Mouse (Mus musculus): Measurements from ENCODE around the gene Areg. TPM values are rescaled to one million over a fixed set of nuclear protein-coding genes. Genes with fewer than 3 reads are reported as not detected.

Gene Areg
- polyA plus RNA-seq, 1 experiment, result 21.9 TPM

DNA sequence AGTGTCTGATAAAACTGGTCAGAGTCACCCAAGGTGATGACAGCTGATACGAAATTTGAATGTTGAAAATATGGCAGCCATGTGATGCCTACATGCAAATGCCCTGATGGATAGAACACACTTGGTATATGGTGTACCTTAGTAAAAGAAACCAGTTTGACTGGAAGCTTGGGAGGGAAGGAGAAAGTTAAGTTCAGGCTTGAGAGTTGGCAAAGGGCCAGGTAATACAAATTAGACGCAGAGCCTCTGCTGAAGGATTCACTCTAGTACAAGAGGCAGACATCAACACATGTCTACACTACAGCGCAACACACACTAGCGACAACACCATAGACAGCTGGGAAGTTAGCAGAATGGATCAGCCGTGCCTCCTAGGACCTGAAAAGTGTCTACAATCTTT is 27.2 kb downstream of the Areg start:
- TF ChIP-seq REST (IDR thresholded peaks at IDR 0.05; ENCODE audit: insufficient read depth, insufficient read length), result no peak
- TF ChIP-seq TCF3 (IDR thresholded peaks at IDR 0.05; ENCODE audit: insufficient read length, low read depth), result no peak
- no peak for TF ChIP-seq MYOG (IDR thresholded peaks at IDR 0.05; ENCODE audit: control insufficient read depth in 1 of 3, insufficient read depth in 1 of 3, insufficient read length in 2 of 3, low read depth in 2 of 3)
- no peak for TF ChIP-seq POLR2AphosphoS2 (IDR thresholded peaks at IDR 0.05; ENCODE audit: insufficient read length, low read depth)
- TF ChIP-seq MYOD1 (IDR thresholded peaks at IDR 0.05; ENCODE audit: control insufficient read depth in 1 of 3, insufficient read length in 2 of 3, low read depth in 2 of 3), result no peak
- no peak for TF ChIP-seq TCF12 (IDR thresholded peaks at IDR 0.05; ENCODE audit: insufficient read depth, poor library complexity, severe bottlenecking)
- TF ChIP-seq E2F4 (IDR thresholded peaks at IDR 0.05; ENCODE audit: insufficient read depth), result no peak
- TF ChIP-seq SRF (IDR thresholded peaks at IDR 0.05; ENCODE audit: control insufficient read depth, insufficient read length, low read depth), result no peak
- TF ChIP-seq USF1 (IDR thresholded peaks at IDR 0.05; ENCODE audit: low read depth), result no peak
- TF ChIP-seq MAX (IDR thresholded peaks at IDR 0.05; ENCODE audit: low read depth), result no peak
- no peak for TF ChIP-seq CEBPB (IDR thresholded peaks at IDR 0.05; ENCODE audit: insufficient read depth, poor library complexity, severe bottlenecking)
- no peak for TF ChIP-seq POLR2A (IDR thresholded peaks at IDR 0.05; ENCODE audit: insufficient read length, low read depth)

DNA sequence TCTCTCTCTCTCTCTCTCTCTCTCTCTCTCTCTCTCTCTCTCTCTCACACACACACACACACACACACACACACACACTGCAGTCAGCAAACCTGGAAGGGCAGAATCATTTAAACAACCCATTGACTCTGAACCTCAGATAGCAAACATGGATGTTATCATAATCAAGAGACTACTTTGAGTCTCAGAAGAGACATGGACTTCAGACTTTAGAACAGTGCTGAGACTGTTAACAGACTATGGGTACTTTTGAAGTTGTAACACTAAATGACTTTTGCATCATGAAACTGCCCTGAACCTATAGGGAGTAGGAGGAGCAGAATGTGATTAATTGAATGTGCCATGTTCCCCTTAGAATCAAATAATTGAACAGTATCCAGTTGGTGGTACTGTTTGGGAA is 37.0 kb downstream of the Areg start:
- H3ac ChIP-seq (ENCODE audit: control insufficient read depth, insufficient read length), result no peak overlapping the region
- TF ChIP-seq MAX (IDR thresholded peaks at IDR 0.05; ENCODE audit: low read depth) (no peak), POLR2A (IDR thresholded peaks at IDR 0.05; ENCODE audit: insufficient read length, low read depth) (no peak), MYOG (IDR thresholded peaks at IDR 0.05; ENCODE audit: control insufficient read depth in 1 of 3, insufficient read depth in 1 of 3, insufficient read length in 2 of 3, low read depth in 2 of 3) (no peak), TCF12 (IDR thresholded peaks at IDR 0.05; ENCODE audit: insufficient read depth, poor library complexity, severe bottlenecking) (no peak), REST (IDR thresholded peaks at IDR 0.05; ENCODE audit: insufficient read depth, insufficient read length) (no peak), MYOD1 (IDR thresholded peaks at IDR 0.05; ENCODE audit: control insufficient read depth in 1 of 3, insufficient read length in 2 of 3, low read depth in 2 of 3) (no peak), POLR2AphosphoS2 (IDR thresholded peaks at IDR 0.05; ENCODE audit: insufficient read length, low read depth) (no peak), E2F4 (IDR thresholded peaks at IDR 0.05; ENCODE audit: insufficient read depth) (no peak), TCF3 (IDR thresholded peaks at IDR 0.05; ENCODE audit: insufficient read length, low read depth) (no peak), USF1 (IDR thresholded peaks at IDR 0.05; ENCODE audit: low read depth) (no peak), CEBPB (IDR thresholded peaks at IDR 0.05; ENCODE audit: insufficient read depth, poor library complexity, severe bottlenecking) (no peak), SRF (IDR thresholded peaks at IDR 0.05; ENCODE audit: control insufficient read depth, insufficient read length, low read depth) (no peak)
- H3K79me2 ChIP-seq (ENCODE audit: control insufficient read depth, insufficient read depth), result no peaks in the 10 kb centered on the region
- H3K27me3 ChIP-seq (ENCODE audit: control insufficient read depth, insufficient read depth, insufficient read length), result no peaks in the 10 kb centered on the region
- H3K4me3 ChIP-seq, result no peak overlapping the region
- no peak overlapping the region for H3K4me2 ChIP-seq (ENCODE audit: low read depth)
- H3K36me3 ChIP-seq (ENCODE audit: control insufficient read depth, insufficient read depth), result no peaks in the 10 kb centered on the region

More for the DNA sequence above, 27.2 kb downstream of the Areg start:
- no peak overlapping the region for H3K4me2 ChIP-seq (ENCODE audit: low read depth)
- no peaks in the 10 kb centered on the region for H3K36me3 ChIP-seq (ENCODE audit: control insufficient read depth, insufficient read depth)
- H3K4me3 ChIP-seq, result no peak overlapping the region
- no peaks in the 10 kb centered on the region for H3K27me3 ChIP-seq (ENCODE audit: control insufficient read depth, insufficient read depth, insufficient read length)
- H3ac ChIP-seq (ENCODE audit: control insufficient read depth, insufficient read length), result no peak overlapping the region
- H3K79me2 ChIP-seq (ENCODE audit: control insufficient read depth, insufficient read depth), result no peaks in the 10 kb centered on the region

DNA sequence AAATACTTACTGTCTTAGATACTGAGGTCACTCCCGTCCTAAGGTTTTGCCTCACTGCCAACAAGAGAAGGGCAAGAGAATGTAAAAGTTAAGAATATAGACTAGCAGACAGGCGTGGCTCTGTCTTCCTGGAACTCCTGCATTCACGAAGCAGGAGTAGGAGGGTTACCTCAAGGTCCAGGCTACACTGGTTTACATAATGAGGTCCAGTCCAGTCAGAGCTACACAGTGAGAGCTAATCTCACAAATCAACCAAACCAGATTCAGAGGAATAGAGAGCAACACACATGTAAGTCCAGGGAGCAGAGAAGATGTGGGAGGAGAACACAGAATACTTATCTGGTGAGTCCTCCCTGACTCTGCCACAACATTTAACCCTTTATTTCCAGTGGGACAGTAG is 55.2 kb downstream of the Areg start:
- Histone ChIP-seq H3ac (ENCODE audit: control insufficient read depth, insufficient read length) (no peak overlapping the region), H3K4me3 (no peak overlapping the region), H3K79me2 (ENCODE audit: control insufficient read depth, insufficient read depth) (no peaks in the 10 kb centered on the region), H3K4me2 (ENCODE audit: low read depth) (no peak overlapping the region), H3K27me3 (ENCODE audit: control insufficient read depth, insufficient read depth, insufficient read length) (no peaks in the 10 kb centered on the region), H3K36me3 (ENCODE audit: control insufficient read depth, insufficient read depth) (no peaks in the 10 kb centered on the region)
- TF ChIP-seq REST (IDR thresholded peaks at IDR 0.05; ENCODE audit: insufficient read depth, insufficient read length) (no peak), MYOD1 (IDR thresholded peaks at IDR 0.05; ENCODE audit: control insufficient read depth in 1 of 3, insufficient read length in 2 of 3, low read depth in 2 of 3) (no peak), MYOG (IDR thresholded peaks at IDR 0.05; ENCODE audit: control insufficient read depth in 1 of 3, insufficient read depth in 1 of 3, insufficient read length in 2 of 3, low read depth in 2 of 3) (no peak), USF1 (IDR thresholded peaks at IDR 0.05; ENCODE audit: low read depth) (no peak), POLR2A (IDR thresholded peaks at IDR 0.05; ENCODE audit: insufficient read length, low read depth) (no peak), SRF (IDR thresholded peaks at IDR 0.05; ENCODE audit: control insufficient read depth, insufficient read length, low read depth) (no peak), CEBPB (IDR thresholded peaks at IDR 0.05; ENCODE audit: insufficient read depth, poor library complexity, severe bottlenecking) (no peak), TCF12 (IDR thresholded peaks at IDR 0.05; ENCODE audit: insufficient read depth, poor library complexity, severe bottlenecking) (no peak), E2F4 (IDR thresholded peaks at IDR 0.05; ENCODE audit: insufficient read depth) (no peak), TCF3 (IDR thresholded peaks at IDR 0.05; ENCODE audit: insufficient read length, low read depth) (no peak), MAX (IDR thresholded peaks at IDR 0.05; ENCODE audit: low read depth) (no peak), POLR2AphosphoS2 (IDR thresholded peaks at IDR 0.05; ENCODE audit: insufficient read length, low read depth) (no peak)

Other genes with a start within 250 kb of the Areg start
- 0.90 TPM for gene Cxcl1, start 248.4 kb upstream of the Areg start, polyA plus RNA-seq (2012; fragmentation: generic; extraction: Trizol)
- gene Cxcl2, start 235.7 kb upstream of the Areg start, polyA plus RNA-seq (2012; fragmentation: generic; extraction: Trizol), result not detected
- 11.9 TPM for gene Mthfd2l, start 208.5 kb upstream of the Areg start, polyA plus RNA-seq (2012; fragmentation: generic; extraction: Trizol)
- 0.08 TPM for gene Epgn, start 112.1 kb upstream of the Areg start, polyA plus RNA-seq (2012; fragmentation: generic; extraction: Trizol)
- 1.6 TPM for gene Ereg, start 65.0 kb upstream of the Areg start, polyA plus RNA-seq (2012; fragmentation: generic; extraction: Trizol)

Data from myocyte (in vitro differentiated cells).